Mouse (Mus musculus) hindbrain, postnatal 0 days (tissue): ENCODE measurements around the gene Gm5089. TPM values are rescaled to one million over a fixed set of nuclear protein-coding genes. Genes with fewer than 3 reads are reported as not detected.

Experiments used
- ATAC-seq: fragments of 200-750 bp; cut with Nextera tagmentation; 2 replicates; pipeline ENCODE4 v1.8.0; 2017; ENCODE audit warnings: mild to moderate bottlenecking, moderate TSS enrichment, moderate library complexity
- DNase-seq: peaks from one replicate; pipeline ENCODE4 v3.0.0-alpha.2; 2015; ENCODE audit warnings: low spot score
- H3K27ac ChIP-seq: fragments of 300-500 bp; sonication (generic); 2 replicates; pipeline ENCODE4 v1.5.1; 2014; ENCODE audit warnings: mild to moderate bottlenecking
- H3K27me3 ChIP-seq: fragments of 300-500 bp; sonication (generic); 2 replicates; pipeline ENCODE4 v1.6.1; 2014; ENCODE audit warnings: low read length, mixed read lengths; ENCODE audit not compliant: insufficient read depth
- H3K36me3 ChIP-seq: fragments of 300-500 bp; sonication (generic); 2 replicates; pipeline ENCODE4 v1.6.1; 2014; ENCODE audit warnings: low read length, mixed read lengths; ENCODE audit not compliant: insufficient read depth
- H3K4me1 ChIP-seq: fragments of 300-500 bp; sonication (generic); 2 replicates; pipeline ENCODE4 v1.6.1; 2014; ENCODE audit warnings: antibody characterized with exemption, low read length, mixed read lengths; ENCODE audit not compliant: insufficient read depth
- H3K4me2 ChIP-seq: fragments of 300-500 bp; sonication (generic); 2 replicates; pipeline ENCODE4 v1.6.1; 2014; ENCODE audit warnings: low read depth, mild to moderate bottlenecking, low read length, moderate library complexity, mixed read lengths
- H3K4me3 ChIP-seq: fragments of 300-500 bp; sonication (generic); 2 replicates; pipeline ENCODE4 v1.5.1; 2014; ENCODE audit warnings: low read length
- H3K9ac ChIP-seq: fragments of 300-500 bp; sonication (generic); replicated peaks from 2 replicates; pipeline ENCODE4 v1.6.1; 2014; ENCODE audit warnings: mild to moderate bottlenecking, low read length, moderate library complexity, mixed read lengths
- H3K9me3 ChIP-seq: fragments of 300-500 bp; sonication (generic); 2 replicates; pipeline ENCODE4 v1.6.1; 2016; ENCODE audit warnings: low read length, mixed read lengths
- CTCF ChIP-seq: IDR thresholded peaks from 2 replicates; pipeline ENCODE4 v1.5.1; 2016; ENCODE audit warnings: antibody characterized with exemption, control low read depth, low read depth
- WGBS: fragments of 180-500 bp; shearing (Covaris S2); extraction: QIAGEN DNeasy Blood & Tissue Kit; methylation state at CpG from one replicate; pipeline ENCODE4 v1.1.7; 2014; 5-methylcytosine and 5-hydroxymethylcytosine counted together
- polyA plus RNA-seq: library from polyadenylated mRNA; unstranded; fragments of >200 nt; fragmentation: Nextera tagmentation; extraction: Ambion mirVana; gene quantifications from 2 replicates; pipeline ENCODE4 v1.2.1, GENCODE M21; 2015
- total RNA-seq: library from RNA; depleted of rRNA; stranded (reverse); fragments of >200 nt; gene quantifications from 2 replicates; pipeline ENCODE4 v1.2.3, GENCODE M21; 2014

Gm5089 gene
- total and polyA plus RNA-seq, 2 experiments from 2014 or later, result 0.56 to 3.0 TPM

- TF ChIP-seq CTCF, result no peak
- H3K27ac ChIP-seq, result peak within 1 kb of the TSS; percentile 89
These were observed 24.1 kb upstream of the Gm5089 start, which contains the start of gene Zic2 for GRCm38 (mm10) chr14:122474891-122475556. Gene Zic2, plus strand, starts transcription at chr14:122475435.

GRCm38 (mm10) chr14:122474041-122474890 lies 23.4 kb upstream of the Gm5089 start:
- Histone ChIP-seq H3K27ac (peak overlapping the region; percentile 89), H3K4me2 (peak overlapping the region; percentile 68), H3K36me3 (no peaks in the 10 kb centered on the region; the same call in 1 of the 2 replicates), H3K4me1 (no peaks in the 10 kb centered on the region), H3K9me3 (no peaks in the 10 kb centered on the region), H3K9ac (peak overlapping the region; percentile 89), H3K27me3 (0 out of 2 replicates have a peak, but pooled peaks cover 12% of the 10 kb centered on the region), H3K4me3 (peak overlapping the region; percentile 60)
- 1% methylated on average over 56 of the region's 57 CpGs for WGBS
- TF ChIP-seq CTCF, result no peak
- ATAC-seq, result peak; percentile 90
- DNase-seq, result peak; percentile 91

More at GRCm38 (mm10) chr14:122474891-122475556, 24.1 kb upstream of the Gm5089 start, which contains the start of gene Zic2:
- Histone ChIP-seq H3K9ac (peak within 1 kb of the TSS; percentile 89), H3K27me3 (0 out of 2 replicates have a peak, but pooled peaks cover 5% of the 10 kb centered on the region), H3K4me1 (no peaks in the 10 kb centered on the region), H3K4me2 (peak within 1 kb of the TSS; percentile 68), H3K4me3 (peak within 1 kb of the TSS; percentile 60), H3K9me3 (no peaks in the 10 kb centered on the region), H3K36me3 (no peaks in the 10 kb centered on the region; the same call in 1 of the 2 replicates)
- ATAC-seq, result peak; percentile 81
- 4% methylated on average over 48 of the region's 73 CpGs for WGBS
- peak; percentile 88 for DNase-seq

- ATAC-seq (no peak), DNase-seq (peak; percentile 49)
- H3K27me3 ChIP-seq, result 0 out of 2 replicates have a peak, but pooled peaks cover 19% of the 10 kb centered on the region
- TF ChIP-seq CTCF, result no peak
- H3K4me3 ChIP-seq, result peak overlapping the region; percentile 60
- peak overlapping the region; percentile 56 for H3K9ac ChIP-seq
- H3K36me3 ChIP-seq, result no peaks in the 10 kb centered on the region; the same call in 1 of the 2 replicates
- H3K4me1 ChIP-seq, result no peaks in the 10 kb centered on the region
- peak overlapping the region; percentile 89 for H3K27ac ChIP-seq
- no peaks in the 10 kb centered on the region for H3K9me3 ChIP-seq
- peak overlapping the region; percentile 68 for H3K4me2 ChIP-seq
- 10% methylated on average over 17 of the region's 17 CpGs for WGBS
These were observed 22.4 kb upstream of the Gm5089 start for GRCm38 (mm10) chr14:122473211-122473751.

- Histone ChIP-seq H3K27ac (peak overlapping the region; percentile 89), H3K4me3 (peak overlapping the region; percentile 60), H3K9me3 (no peaks in the 10 kb centered on the region), H3K27me3 (peaks cover 23% of the 10 kb centered on the region; the same call in 1 of the 2 replicates), H3K9ac (peak overlapping the region; percentile 56), H3K36me3 (no peaks in the 10 kb centered on the region; the same call in 1 of the 2 replicates), H3K4me2 (peak overlapping the region; percentile 68), H3K4me1 (no peaks in the 10 kb centered on the region)
- WGBS, result 19% methylated on average over 5 of the region's 5 CpGs
- ATAC-seq (no peak), DNase-seq (peak; percentile 19)
- no peak for TF ChIP-seq CTCF
These were observed 21.7 kb upstream of the Gm5089 start for GRCm38 (mm10) chr14:122472647-122473046.

GRCm38 (mm10) chr14:122472161-122472560 lies 21.2 kb upstream of the Gm5089 start:
- Histone ChIP-seq H3K27me3 (peaks cover 28% of the 10 kb centered on the region; the same call in 1 of the 2 replicates), H3K36me3 (no peaks in the 10 kb centered on the region; the same call in 1 of the 2 replicates), H3K27ac (peak overlapping the region; percentile 89), H3K9ac (peak overlapping the region; percentile 56), H3K4me1 (no peaks in the 10 kb centered on the region), H3K4me3 (peak overlapping the region; percentile 60), H3K4me2 (peak overlapping the region; percentile 68), H3K9me3 (no peaks in the 10 kb centered on the region)
- DNase-seq, result peak; percentile 40
- WGBS, result 6% methylated on average over 13 of the region's 13 CpGs
- TF ChIP-seq CTCF, result no peak
- no peak for ATAC-seq

- no peaks in the 10 kb centered on the region for H3K9me3 ChIP-seq
- peak overlapping the region; percentile 68 for H3K4me2 ChIP-seq
- H3K4me1 ChIP-seq, result no peaks in the 10 kb centered on the region
- TF ChIP-seq CTCF, result no peak
- peak overlapping the region; percentile 60; the same call in 1 of the 2 replicates for H3K4me3 ChIP-seq
- DNase-seq (peak; percentile 62), ATAC-seq (no peak)
- H3K36me3 ChIP-seq, result no peaks in the 10 kb centered on the region; the same call in 1 of the 2 replicates
- H3K27me3 ChIP-seq, result peaks cover 28% of the 10 kb centered on the region; the same call in 1 of the 2 replicates
- peak overlapping the region; percentile 89 for H3K27ac ChIP-seq
- H3K9ac ChIP-seq, result peak overlapping the region; percentile 40
- 7% methylated on average over 31 of the region's 31 CpGs for WGBS
These were observed 20.7 kb upstream of the Gm5089 start for GRCm38 (mm10) chr14:122471449-122472085.
